In the genomic region with DNA sequence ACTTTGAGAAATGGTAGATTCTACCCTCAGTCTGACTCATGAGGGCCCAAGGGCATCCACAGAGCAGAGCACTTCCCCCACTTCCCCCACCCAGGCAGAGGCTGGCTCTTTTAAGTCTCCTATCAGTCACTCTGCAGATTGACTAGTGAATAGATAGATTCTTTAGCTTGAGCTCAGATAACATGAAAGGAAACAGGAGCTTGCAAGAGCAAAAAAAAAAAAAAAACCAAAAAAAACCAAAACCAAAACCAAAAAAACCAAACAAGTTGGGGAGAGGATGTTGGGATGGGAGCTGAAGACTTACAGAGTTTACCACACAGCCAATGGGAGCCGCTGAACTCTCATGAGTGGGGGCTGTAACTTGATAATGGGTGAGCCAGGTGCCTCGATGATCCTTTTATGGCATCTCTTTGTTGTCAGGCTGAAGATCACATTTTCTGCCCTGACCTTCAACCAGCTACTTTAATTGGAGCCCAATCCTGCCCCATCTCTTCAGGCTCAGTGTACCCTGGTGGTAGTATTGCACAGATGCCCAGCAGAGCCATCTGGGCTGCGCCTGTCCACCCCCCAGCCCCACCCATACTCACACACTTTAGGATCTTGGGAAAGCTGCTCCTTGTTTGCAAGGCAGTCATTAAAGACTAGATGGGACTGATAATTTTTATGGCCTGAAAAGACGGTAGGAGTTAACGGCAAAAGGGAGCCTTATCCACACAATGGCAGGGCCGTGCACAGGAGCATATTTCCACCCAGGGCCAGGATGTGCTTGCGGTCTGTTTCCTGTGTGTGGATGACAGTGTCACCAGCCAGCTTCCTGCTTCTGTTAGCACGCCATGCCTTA, we compare ENCODE assay signal across 7 mouse cellular contexts. TPM values are rescaled to one million over a fixed set of nuclear protein-coding genes. Genes with fewer than 3 reads are reported as not detected.
DNase-seq lines count a peak whose midpoint lies in the region; ATAC-seq and TF ChIP-seq lines count a peak whose summit lies in the region.

No protein-coding gene starts in this region.

- no peaks in the 10 kb centered on the region for H3K4me1 ChIP-seq in heart, adult 2 months (ENCODE audit: control insufficient read depth, insufficient read depth, low read length)
- 0 out of 2 replicates have a peak, but pooled peaks cover 5% of the 10 kb centered on the region for H3K4me1 ChIP-seq in kidney, embryonic 15.5 days

- intact Hi-C loops in heart, adult 2 months (cut with DNase I): loop anchor here (5.0 kb wide), 1 partner anchor 39 kb away; a partner anchor contains a TSS
- intact Hi-C loops in gastrocnemius, adult 2 months (cut with DNase I): no loop called here

- no peak overlapping the region for H3K4me2 ChIP-seq in kidney, embryonic 15.5 days

- H3K9me3 ChIP-seq in kidney, embryonic 15.5 days (replicated peaks): no peaks in the 10 kb centered on the region

- TF ChIP-seq POLR2A in heart, adult 2 months (IDR thresholded peaks at IDR 0.05; ENCODE audit: insufficient read depth, low read depth, low read length): no peak

- H3K27me3 ChIP-seq in heart, adult 2 months (ENCODE audit: control insufficient read depth, insufficient read depth, low read length): no peaks in the 10 kb centered on the region
- H3K27me3 ChIP-seq in kidney, embryonic 15.5 days: no peaks in the 10 kb centered on the region

- H3K27ac ChIP-seq in heart, adult 2 months: no peak overlapping the region; the same call in 1 of the 2 replicates
- 0 out of 2 replicates have a peak overlapping the region, but pooled peaks have one; percentile 23 for H3K27ac ChIP-seq in kidney, embryonic 15.5 days
- H3K27ac ChIP-seq in gastrocnemius, adult 2 months: no peak overlapping the region

- WGBS in heart, adult 2 months: 42% methylated on average over 8 of the region's 8 CpGs
- WGBS in kidney, embryonic 15.5 days: 33% methylated on average over 8 of the region's 8 CpGs

- TF ChIP-seq EP300 in heart, adult 2 months (IDR thresholded peaks at IDR 0.05; ENCODE audit: insufficient read depth, low read depth, low read length): no peak

- H3K79me2 ChIP-seq in heart, adult 2 months (replicated peaks; ENCODE audit: control insufficient read depth, insufficient read depth, low read length): no peaks in the 10 kb centered on the region

- H3K9ac ChIP-seq in heart, adult 2 months (ENCODE audit: low read depth, low read length): no peak overlapping the region
- no peak overlapping the region for H3K9ac ChIP-seq in kidney, embryonic 15.5 days

- H3K36me3 ChIP-seq in heart, adult 2 months (ENCODE audit: control insufficient read depth, insufficient read depth, low read length): no peaks in the 10 kb centered on the region
- no peaks in the 10 kb centered on the region for H3K36me3 ChIP-seq in kidney, embryonic 15.5 days

- peak; percentile 25; the same call in 1 of the 2 replicates for ATAC-seq in kidney, embryonic 15.5 days (replicated peaks; ENCODE audit: low FRiP score)
- peak; percentile 79 for ATAC-seq in megakaryocyte progenitor cell, adult 5-6 weeks (replicated peaks; ENCODE audit: poor library complexity)

- peak; percentile 11 for DNase-seq in WW6 (ENCODE audit: low read depth, low spot score)
- peak; percentile 21 to 36 for DNase-seq in heart, adult 2 months
- DNase-seq in layer of hippocampus, adult 11-12 months (ENCODE audit: low spot score): no peak
- no peak for DNase-seq in cerebellum, postnatal 25 days
- no peak for DNase-seq in gastrocnemius, adult 2 months

- TF ChIP-seq CTCF in heart, adult 2 months (IDR thresholded peaks at IDR 0.05): no peak
- TF ChIP-seq CTCF in gastrocnemius, adult 2 months (IDR thresholded peaks at IDR 0.05): no peak

- H3K4me3 ChIP-seq in heart, adult 2 months: no peak overlapping the region
- no peak overlapping the region for H3K4me3 ChIP-seq in kidney, embryonic 15.5 days (replicated peaks)
- no peak overlapping the region for H3K4me3 ChIP-seq in gastrocnemius, adult 2 months

RNA-seq across cellular contexts. Expression of a gene that starts 38.0 kb away (rescaled TPM):
- under 1 TPM; 0.08 to 0.18 TPM for total RNA-seq in heart, adult 2 months (2021)
- polyA plus RNA-seq in heart, adult 2 months (2012; rRNA removed): 0.06 and 0.23 TPM in 2 replicates
- 0.12 and 0.27 TPM in 2 replicates for polyA plus RNA-seq in kidney, embryonic 15.5 days (2015; fragmentation: Nextera tagmentation; extraction: Ambion mirVana)
- total RNA-seq in megakaryocyte progenitor cell, adult 5-6 weeks (2015): not detected in 2 replicates
- total RNA-seq in megakaryocyte progenitor cell, adult 5-6 weeks (2017): not detected in 2 replicates
- under 1 TPM; 0.18 to 0.22 TPM for total RNA-seq in gastrocnemius, adult 2 months (2021)

Comparison
In these comparisons a context has a peak if more than half of its experiments do, and no peak if none do; other contexts are left out.
1. DNase-seq: peak in WW6 (single experiment) and heart, adult 2 months (2 of 2); none in layer of hippocampus, adult 11-12 months (single experiment), cerebellum, postnatal 25 days (0 of 2) and gastrocnemius, adult 2 months (single experiment).